Mouse (Mus musculus) urinary bladder, adult 2 months (tissue): ENCODE results near the gene Clasrp. TPM values are rescaled to one million over a fixed set of nuclear protein-coding genes. Genes with fewer than 3 reads are reported as not detected.
A peak's percentile ranks its signal among the peaks of the same experiment; 100 is the strongest.

Experiments used
- DNase-seq: peaks from one replicate; pipeline ENCODE4 v3.0.0; 2022; ENCODE audit warnings: low spot score
- polyA plus RNA-seq: library from polyadenylated mRNA; depleted of rRNA; stranded (reverse); fragments of >200 nt; gene quantifications from 2 replicates; pipeline ENCODE4 v1.2.3, GENCODE M21; 2012; rRNA removed

Clasrp gene
- 68.9 and 76.5 TPM in 2 replicates for polyA plus RNA-seq

DNA sequence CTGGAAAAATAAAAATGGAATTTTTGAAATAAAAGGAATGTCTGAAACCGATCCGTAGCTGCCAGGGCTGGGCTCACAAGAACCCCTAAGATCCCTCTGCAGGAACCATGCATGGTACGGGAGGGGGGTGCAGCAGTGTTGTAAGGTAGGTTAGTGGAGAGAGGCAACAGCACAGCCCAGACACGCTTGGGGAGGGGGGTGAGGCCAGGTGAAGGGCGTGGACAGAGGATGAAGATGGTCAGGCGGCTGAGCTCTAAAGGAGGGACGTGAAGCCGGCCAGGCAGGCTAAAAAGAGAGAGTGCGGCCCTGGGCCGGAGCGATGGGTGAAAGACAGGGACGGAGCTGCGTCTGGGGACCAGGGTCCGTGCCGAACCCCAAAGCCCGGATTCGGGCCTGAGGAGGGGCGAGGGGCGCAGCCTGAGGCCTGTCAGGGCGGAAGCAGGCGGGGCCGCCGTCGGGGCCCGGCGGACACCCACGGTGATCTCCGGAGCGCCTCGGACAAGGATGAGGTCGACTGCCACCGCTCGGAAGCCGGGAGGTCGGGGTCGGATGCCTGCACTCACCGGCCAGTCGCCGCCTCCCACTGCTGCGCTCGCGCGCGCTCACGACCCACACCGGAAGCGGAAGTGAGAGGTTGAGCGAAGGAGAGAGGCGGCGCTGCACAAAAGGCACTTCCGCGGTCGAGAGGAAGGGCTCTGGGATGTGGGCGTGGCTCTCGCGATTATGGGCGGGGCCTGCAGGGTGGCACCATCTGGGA, at the start of gene Clasrp:
Gene Clasrp (minus strand): TSS at position 638 of the 757 bp plus-strand sequence.
- DNase-seq = peak; percentile 84

DNA sequence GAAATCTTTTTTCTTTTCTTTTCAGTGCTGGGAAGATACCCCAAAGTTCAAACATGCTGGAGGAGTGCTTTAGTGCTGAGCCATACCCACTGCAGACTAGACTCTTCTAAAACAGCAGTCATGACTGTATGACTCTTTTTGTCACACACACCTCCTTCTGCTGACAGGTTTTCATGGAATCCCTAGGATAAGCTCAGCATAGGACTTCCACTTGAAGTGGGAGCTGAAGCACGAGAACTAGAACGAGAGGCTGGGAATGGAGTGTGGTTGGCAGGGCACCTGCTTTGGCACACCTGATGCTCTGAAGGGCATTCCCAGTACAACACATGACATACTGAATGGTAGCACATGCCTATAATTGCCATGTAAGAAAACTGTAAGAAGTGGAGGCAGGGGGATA, 48.3 kb upstream of the Clasrp start:
- no peak for DNase-seq

DNA sequence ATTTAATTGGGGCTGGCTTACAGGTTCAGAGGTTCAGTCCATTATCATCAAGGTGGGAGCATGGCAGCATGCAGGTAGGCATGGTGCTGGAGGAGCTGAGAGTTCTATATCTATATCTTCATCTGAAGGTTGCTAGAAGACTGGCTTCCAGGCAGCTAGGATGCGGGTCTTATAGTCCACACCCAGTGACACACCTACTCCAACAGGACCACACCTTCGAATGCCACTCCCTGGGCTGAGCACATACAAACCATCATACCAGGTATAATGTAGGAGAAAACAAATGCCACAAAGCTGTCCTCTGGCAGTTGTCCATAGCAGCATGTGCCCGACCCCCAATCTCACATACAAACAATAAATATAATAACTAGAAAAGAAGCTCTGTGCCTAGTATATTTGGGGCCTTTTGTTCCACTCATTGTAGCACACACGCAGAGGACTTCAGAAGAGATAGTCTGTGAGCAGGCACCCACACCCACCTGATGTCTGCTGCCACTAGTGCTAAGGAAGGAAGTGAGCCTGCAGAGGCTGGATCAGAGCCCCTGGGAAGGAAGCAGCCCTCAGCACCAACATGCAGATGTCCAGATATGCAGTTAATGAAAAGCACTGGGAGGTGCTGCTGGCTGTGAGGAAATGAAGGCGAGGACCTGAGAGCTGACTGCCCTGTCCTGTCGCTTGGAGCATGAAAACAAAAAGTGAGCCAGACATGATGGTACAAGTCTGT, 46.9 kb upstream of the Clasrp start:
- no peak for DNase-seq

DNA sequence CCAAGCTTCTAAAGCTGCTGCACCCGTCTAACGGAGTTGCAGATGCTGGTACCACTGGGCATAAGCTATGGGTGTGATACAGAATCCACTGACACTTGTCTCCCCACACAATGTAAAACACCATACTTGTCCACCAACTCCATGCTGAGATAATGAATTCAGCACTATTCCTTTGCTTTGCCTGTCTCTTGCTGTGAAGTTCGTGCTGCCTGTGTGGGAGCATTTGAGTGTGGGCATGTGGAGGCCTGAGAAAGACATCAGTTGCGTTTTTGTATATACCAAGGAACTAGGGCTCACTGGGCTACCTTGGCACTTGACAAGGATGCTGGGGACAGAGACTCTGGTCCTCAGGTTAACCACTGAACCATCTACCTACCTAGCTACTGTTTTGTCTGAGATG, 36.9 kb upstream of the Clasrp start:
- DNase-seq = no peak

DNA sequence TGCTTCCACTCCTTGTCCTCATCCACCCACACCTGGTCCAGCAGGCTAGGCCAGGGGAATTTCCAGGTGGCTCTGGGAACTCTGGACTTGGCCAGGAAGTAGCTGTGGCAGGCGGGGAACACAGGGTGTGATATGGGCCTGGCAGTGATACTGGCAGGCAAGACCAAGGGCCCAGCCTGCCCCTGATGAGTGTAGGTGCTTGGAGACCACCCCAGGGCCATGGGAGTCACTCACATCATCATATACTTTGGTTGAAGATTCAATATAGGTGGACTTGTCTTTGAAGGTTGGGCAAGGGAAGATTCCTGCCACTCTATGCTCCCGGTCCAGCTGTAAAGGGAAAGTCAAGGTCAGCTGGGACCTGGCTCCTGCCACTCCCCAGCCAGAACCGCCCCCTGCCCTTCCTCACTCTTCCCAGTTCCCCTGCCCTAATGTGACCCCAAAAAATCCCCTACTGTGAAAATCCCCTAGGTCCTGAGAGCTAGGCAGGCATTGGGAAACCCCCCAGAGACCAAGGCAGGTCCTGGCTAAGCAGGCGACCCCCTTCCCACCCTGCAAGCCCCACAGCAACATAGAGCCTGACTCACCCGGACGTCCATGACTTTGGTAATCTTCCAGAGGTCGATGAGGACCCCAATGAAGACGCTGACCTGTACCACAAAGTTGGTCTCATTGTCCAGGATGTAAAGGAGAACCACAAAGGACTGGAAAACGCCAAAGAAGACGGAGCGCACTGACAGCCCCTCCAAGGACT, 31.0 kb upstream of the Clasrp start:
- no peak for DNase-seq

DNA sequence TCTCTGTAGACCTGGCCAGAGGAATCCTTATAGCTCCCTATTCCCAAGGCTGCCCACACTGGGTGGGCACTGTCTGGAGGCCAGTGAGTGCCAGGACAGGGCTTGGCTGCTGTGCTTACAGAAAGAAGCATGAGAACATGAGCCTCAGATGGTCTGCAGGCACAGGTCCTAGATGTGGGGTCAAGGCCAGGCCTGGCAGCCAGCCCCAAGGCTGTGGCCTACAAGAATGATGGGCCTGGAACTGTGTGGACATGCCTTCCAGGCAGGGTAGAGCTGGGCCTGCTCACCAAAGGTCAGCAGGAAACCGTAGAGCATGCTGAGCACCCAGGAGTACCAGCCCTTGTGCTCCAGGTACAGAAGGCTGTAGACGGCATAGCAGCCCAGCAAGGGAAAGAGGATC, 30.3 kb upstream of the Clasrp start:
- no peak for DNase-seq

DNA sequence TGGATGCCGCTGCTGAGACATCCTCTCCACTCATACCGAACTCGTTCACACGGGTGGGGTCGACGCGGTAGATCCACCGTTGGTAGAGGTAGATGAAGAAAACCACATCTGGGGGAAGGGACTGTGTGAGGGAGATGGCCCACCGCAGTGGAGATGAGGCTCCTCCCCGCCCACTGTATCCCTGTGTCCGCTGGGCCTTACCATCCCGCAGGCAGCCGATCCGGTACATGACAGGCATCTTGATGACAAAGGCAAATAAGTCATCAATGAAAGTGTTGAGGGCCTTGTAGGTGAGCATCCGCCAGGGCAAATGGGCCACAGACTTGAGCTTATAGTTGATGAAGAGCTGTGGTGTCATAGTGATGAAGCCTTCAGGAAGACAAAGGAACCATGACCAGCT, 29.6 kb upstream of the Clasrp start:
- DNase-seq = no peak

DNA sequence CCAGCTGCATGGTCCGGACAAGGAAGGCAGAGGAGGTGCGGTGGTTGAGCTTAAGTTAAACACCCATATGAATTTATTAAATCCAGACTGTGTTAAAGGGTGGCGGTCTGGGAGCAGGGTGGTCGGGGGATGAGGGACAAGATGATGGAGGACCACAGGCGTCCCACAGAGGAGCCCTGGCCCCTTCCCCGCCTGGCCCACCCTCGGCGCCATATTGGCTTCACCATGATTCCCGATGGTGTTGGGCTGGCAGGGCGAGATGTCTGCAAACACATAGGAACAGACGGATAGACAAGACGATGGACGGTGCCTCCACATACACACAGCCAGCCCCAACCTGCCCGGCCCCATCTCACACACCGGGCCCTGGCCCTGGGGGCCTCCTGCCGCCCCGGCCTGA, 28.9 kb upstream of the Clasrp start:
- DNase-seq = no peak

DNA sequence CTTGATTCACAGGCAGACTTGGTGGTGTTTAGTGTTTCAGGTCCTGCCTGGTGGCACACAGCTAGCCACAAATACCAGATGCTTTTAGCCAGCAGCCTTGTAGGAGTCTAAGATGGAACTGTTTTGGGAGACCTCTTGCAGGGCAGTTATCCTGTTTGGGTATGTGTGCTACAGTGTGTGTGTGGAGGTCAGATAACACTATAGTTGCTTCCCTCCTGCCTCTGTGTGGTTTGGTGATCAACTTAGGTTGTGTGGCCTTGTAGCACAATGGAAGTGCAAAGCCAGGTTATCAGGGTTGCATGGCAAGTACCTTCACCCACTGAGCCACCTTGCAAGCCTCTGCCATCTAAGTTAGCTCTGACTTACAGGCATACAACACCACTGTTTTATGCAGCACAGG, 28.4 kb upstream of the Clasrp start:
- no peak for DNase-seq

DNA sequence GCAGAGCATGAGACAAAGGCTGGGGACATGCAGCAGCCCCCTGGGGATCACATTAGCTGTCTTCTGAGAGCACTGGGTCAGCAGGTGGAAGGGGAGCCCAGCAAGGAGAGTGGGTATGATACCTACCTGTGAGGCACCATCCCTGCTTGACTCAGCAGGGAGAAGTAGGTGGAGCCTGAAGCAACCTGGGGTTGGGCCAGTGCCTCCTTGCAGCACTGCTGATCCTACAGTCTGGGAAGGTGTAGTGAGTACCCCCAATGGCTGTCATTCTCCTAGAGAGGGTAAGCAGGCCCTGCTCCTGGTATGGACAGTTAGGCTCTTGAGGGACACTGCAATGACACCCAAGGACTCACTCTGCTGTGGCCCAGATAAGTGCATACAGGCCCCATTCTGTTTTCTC, 28.0 kb upstream of the Clasrp start:
- no peak for DNase-seq

DNA sequence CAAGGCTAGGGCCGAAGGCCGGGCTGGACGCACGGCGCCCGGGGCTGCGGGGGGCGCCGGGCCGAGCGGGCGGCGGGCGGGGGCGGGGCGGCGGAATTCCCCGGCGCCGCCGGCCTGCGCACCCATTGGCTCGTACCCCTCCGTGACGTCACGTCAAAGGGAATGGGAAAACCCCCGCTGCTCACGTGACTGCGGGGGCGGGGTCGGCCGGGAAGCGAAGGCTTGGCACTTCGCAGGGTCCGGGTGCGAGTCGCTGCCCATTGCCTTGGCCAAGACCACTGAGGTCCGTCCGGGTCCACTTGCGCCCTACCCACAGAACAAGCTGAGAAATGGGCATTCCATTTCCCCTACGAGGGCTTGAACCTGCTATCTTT, 25.1 kb upstream of the Clasrp start, which contains the start of gene Relb:
Gene Relb (minus strand): TSS at position 78 of the 374 bp plus-strand sequence.
- peak; percentile 73 for DNase-seq

DNA sequence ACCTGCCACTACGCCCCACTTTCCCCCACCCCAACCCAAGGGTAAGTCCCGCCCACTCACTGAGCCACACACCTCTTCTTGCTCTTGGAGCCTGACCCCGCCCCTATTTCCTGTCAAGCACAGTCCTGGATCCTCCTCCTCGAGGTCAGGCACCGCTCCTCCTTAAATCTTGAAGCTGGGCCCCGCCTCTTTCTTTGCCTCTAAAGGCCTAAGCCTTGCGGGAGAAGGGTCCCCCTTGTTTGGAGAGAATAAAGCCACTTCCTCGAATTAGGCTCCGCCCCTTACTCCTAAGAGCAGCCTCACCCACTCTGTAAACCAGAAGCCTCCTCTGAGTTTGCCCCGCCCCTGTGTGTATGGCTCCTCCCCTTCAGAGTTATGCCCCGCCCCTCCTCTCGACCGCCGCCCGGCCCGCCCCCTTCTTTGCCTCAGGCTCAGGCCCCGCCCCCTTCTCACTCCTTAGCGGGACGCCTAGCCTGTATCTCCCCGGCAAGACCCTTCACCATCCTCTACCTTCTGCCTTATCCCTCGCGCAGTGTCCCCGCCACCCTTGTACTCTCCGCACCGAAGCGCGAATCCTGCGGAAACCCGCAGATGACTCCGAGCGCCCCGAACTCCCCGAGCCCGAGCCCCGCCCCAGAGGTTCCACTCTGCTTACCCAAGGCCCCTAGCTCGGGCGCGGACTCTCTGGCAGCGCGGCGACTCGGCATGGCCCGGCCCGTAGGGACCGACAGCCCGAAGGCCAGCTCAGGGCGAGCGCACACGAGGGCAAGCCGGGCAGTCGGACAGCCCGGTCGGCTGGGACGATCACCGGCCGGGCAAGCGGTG, 24.5 kb upstream of the Clasrp start:
- peak; percentile 82 for DNase-seq

DNA sequence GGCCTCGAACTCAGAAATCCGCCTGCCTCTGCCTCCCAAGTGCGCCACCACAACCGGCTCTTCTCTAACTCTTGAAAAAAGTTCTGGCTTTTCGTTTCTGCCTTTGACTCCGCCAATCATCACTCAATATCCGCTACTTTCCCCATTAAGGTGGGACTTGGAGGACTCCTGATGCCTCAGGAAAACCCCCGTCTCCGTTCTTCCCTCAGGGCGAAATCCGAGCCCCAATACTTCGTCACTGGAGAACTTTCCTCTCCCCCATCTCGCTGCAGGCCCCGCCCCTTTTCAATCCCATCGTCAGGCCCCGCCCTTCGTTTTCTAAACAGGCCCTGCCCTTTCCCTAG, 23.9 kb upstream of the Clasrp start:
- DNase-seq = no peak

DNA sequence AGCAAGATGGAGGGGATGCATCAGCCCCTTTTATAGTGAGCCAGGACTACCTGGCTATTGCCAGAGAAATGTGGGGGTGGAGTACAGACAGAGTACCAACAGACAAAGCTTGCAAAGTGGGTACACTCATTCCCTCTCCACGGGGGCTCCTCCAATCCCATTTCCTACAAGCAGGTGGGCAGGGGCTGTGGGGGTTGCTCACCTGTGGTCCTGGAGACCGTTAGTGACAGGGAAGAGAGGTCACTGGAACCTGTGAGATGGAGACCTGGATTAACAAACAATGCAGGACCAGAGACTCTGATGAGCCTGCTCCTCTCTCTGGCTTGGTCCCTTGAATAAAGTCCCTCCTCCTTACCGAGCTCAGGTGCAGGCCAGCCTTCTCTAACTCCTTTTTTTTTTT, 23.4 kb upstream of the Clasrp start:
- no peak for DNase-seq

DNA sequence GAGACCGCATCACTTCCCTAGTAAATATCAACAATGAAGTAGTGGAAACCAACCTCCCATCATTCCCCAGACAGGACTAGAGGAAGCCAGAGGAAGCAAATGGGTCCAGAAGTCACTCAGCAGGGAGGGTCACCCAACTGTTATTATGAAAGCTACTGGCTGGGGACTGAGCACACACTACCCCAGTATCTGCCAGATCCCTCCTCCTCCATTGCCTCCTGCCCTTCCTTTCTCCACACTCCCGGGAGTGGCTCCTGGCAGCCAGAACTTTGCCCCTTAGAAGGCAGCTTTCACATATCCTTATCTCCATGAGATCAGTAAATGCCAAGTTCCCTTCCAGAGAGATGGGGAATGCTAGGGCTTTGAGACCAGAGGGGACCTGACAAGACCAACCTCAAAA, 19.1 kb upstream of the Clasrp start:
- no peak for DNase-seq

DNA sequence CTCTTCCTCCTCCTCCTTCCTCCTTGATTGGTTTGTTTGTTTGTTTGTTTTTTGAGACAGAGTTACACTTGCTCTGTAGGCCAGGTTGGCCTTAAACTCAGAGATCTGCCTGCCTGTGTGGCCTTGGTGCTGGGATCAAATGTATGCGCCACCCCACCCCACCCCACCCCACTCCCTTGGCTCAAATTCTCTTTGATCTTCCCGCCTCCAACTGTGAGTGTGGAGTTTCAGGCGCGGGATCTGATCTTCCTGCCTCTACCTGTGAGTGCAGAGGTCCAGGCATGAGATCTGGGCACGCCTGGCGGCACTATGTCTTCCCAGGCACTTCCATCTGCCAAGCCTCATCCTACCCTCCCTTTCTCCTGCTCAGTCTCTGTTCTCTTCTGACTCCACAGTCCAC, 18.0 kb upstream of the Clasrp start:
- DNase-seq = no peak

DNA sequence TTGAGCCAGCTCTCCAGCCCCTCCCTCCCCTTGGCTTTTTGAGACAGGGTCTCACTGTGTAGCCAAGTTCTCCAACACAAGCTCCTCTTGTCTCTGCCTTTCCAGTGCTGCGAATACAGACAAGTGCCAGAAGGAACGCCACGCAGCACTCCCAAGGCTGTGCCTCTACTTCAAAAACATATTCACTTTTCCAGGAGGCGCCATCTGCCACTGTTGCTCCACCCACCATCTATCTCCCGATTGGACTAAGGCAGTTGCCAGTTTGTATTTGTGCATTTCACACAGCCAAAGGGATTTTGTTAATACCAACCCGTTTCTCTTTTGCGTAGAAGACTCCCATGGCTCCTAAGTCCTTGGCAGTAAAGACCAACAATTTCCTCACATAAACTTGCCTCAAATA, 16.5 kb upstream of the Clasrp start:
- no peak for DNase-seq

DNA sequence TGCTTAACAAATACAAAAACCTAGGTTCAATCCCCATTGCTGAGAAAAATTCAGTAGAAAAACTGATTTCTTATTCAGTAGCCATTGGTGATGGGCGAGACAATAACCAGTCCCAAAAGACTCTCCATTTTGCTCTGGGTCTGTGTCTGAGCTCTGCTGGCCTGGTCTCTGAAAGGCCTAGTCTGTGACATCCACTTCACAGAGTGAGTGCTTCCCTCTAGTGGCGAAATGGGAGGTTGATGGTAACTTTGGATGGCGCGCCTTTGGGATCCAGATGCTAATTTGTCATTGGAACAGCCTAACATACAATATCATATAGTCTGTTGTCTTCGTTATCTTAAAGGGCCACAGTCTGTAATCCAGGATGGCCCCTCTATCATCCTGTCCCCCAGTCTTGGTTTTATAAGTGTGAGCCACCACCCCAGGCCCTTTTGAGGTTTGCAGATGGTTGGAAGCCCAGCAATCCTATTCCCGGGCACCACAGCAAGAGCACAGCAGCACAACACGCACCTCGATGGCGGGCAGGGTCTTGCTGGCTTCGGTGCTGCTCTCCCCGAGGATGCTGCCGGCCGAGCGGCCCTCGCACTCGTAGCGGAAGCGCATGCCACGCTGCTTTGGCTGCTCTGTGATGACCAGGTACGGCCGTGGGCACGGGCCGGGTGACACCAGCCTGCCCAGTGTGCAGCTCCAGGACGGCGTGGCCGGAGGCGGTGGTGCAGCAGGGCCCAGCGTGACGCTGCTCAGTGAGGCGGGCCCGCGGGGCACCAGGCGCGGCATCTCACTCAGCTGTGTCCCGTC, 14.9 kb upstream of the Clasrp start:
- DNase-seq = no peak

DNA sequence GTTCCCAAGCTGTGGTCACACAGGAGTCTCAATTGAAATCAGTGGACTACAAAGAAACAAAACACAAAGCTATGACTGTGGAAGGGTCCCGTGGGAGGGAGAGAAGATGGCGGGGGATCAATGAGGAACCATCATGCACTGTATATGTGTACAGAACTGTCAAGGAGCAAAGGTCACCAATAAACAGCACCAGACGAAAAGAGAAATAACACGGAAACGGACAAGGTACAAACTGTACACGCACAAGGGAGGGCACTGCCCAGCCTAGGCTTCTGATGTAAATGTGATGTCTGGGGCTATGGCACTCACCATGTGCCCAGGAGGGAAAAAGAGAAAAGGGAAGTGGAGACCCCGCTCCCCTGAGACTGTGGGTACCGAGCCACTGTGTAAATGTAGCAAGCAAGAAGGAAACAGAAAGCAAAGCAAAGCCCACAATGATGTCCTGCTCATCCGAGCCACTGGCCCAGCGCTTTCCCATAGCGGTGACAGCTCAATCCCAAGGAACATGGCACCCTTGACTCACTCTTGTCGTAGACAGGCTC, 10.8 kb upstream of the Clasrp start:
- no peak for DNase-seq

DNA sequence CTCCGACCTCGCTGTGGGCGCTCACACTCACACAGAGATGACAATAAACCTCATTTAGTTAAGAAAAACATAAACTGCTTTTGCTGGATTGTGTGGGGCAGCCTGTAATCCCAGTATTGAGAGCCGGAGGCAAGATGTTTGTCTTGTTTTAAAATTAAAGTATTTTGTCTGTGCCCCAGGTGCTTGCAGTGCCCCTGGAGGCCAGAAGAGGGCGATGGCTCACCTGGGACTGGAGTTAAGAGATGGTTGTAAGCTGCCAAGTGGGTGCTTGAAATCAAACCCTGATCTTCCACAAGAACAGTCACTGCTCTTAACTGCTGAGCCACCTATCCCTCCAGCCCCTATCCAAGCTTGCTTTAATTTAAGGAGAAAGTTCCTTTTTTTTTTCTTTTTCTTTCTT, 6.7 kb upstream of the Clasrp start:
- no peak for DNase-seq
